Mouse (Mus musculus) adrenal gland, postnatal 14 days (tissue): Measurements from ENCODE around the gene Srm. TPM values are rescaled to one million over a fixed set of nuclear protein-coding genes. Genes with fewer than 3 reads are reported as not detected.

ENCODE experiments used
- DNase-seq: peaks from one replicate; pipeline ENCODE4 v3.0.0; 2021; ENCODE audit warnings: mixed read lengths
- long read RNA-seq, 2 experiments: library from polyadenylated mRNA; stranded (forward); transcript quantifications; one replicate each; pipeline ENCODE4 v2.0.0; 2021
- total RNA-seq: library from RNA; stranded (reverse); gene quantifications from 2 replicates; pipeline ENCODE4 v1.2.3, GENCODE M21; 2021

Gene Srm
- 69.7 and 92.4 TPM in 2 replicates for total RNA-seq
- long read RNA-seq, experiment 1, transcript Srm-201 (7 exons, 1,338 nt) = major isoform, 136 of 166 reads
- long read RNA-seq, experiment 1, partial matches to known transcripts = 20 of 166 reads
- long read RNA-seq, experiment 1, other reads (novel, unspliced or antisense) = 10 of 166 reads
- long read RNA-seq, experiment 2, transcript Srm-201 (7 exons, 1,338 nt) = major isoform, 93 of 123 reads
- long read RNA-seq, experiment 2, partial matches to known transcripts = 22 of 123 reads
- long read RNA-seq, experiment 2, other reads (novel, unspliced or antisense) = 8 of 123 reads

DNA sequence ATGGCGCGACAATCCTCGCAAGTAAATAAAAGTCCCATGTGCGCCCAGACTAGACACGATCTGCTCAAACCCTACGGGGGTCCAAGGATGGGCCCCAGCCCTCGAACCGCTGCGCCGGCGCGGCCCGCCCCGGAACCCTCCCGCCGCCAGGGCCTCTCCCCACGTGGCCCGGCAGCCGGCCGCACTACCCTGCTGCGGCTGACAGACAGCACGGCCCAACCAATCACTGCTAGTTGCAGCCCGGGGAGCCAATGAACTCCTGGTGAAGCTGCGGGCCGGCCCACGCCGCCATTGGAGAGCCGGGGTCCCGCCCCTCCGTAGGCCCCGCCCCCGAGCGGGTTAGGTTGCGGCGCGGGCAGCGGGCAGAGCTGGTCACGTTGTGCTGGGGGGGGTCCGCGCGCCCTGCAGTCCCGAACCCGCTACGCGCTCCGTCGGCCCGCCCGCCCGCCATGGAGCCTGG is at the start of gene Srm:
Srm (plus strand) TSS at position 333 of the 460 bp plus-strand sequence.
- peak; percentile 99 for DNase-seq

DNA sequence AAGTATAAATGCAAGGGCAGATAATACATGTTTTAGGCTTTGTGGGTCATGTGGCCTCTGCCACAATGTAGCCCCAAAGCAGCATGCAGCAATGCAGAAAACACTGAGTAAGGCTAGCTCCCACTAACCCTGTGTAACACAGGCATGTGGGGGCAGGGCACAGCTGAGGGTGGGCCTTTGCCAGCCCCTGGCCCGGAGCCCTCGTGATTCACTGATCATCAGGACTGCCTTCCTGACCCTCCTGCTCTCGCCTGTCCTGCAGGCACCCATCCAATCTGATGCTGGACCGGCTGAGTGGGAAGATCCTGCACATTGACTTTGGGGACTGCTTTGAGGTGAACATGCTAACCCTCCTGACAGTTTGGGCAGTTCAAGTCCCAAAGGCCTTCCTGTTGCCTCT is 42.2 kb upstream of the Srm start:
- DNase-seq = no peak

DNA sequence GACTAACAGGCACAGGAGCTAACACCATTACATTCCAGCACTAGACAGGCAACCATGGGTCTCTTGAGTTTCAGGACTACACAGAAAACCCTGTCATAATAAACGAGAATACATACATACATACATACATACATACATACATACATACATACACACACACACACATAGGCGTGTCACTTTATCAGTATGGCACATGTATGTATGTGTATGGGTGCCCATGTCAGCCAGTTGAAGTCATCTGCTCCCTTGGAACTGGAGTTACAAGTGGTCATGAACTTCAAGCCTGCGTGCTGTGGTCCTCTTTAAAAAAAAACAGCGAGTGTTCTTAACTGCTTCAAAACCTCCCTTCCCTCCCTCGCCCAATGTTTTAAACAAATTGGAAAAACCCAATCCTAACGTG is 33.5 kb upstream of the Srm start:
- DNase-seq = no peak

DNA sequence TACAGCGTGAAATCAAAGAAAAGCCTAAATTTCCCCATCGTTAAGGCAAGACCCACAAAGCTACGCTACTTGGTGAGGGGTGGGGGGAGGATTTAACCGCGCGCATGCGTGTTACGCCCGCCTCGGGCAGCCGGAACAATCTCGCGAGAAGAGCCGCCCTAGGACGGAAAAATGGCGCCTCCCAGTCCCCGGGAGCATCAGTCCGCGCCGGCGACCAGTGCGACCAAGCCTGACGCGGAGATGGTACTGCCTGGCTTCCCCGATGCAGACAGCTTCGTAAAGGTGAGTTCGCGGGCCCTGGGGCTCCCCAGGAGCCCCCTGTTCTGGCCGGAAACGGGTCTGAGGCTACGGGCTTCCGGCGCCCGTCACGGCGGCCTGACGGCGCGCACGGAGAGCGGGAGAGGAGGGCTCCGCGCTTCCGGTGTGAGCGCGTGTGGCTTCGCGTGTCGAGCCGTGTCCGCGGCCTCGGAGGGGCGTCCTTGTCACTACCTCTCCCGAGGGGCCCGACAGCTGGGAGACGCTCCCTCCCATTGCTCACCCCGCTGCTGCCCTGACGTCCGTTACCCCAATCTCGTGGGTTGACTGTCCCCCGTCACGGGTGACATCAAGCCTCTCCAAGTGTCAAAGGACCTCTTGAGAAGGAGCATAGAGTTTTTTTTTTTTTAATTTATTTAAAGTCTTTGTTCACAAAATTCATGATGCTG is 32.9 kb upstream of the Srm start, which contains the start of gene Exosc10:
Exosc10 (plus strand) TSS at position 133 of the 704 bp plus-strand sequence.
- DNase-seq = peak; percentile 94

DNA sequence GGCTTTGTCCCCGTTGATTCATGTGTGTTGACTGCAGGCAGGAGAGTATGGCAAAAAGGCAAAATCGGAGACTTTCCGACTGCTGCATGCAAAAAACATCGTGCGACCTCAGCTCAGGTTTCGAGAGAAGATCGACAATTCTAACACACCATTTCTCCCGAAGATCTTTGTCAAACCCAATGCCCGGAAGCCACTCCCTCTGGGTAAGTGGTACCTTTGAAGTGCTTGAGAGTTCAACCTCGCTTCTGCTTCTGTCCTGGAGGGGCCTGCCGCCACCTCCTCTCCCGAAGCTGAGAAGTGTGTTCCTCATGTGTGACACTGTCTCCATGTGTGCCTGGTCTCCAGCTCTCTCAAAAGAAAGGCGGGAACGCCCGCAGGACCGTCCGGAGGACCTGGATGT is 28.6 kb upstream of the Srm start:
- no peak for DNase-seq

DNA sequence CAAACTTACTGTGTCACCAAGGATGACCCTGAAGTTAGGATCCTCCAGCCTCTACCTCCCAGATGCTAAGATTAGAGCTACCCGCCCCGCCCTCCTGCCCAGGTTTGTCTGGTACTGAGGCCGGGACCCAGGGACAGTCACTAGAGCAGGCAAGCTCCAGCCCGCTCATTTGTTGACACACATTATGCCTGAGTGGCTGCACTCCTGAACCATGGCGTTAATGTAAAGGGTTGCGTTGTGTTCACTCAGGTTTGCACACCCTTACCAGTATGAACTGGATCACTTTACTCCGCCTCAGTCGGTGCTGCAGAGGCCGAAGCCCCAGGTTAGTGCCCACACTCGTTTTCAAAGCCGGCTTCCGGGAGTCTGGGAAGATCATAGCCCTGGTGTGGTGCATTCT is 27.7 kb upstream of the Srm start:
- no peak for DNase-seq

DNA sequence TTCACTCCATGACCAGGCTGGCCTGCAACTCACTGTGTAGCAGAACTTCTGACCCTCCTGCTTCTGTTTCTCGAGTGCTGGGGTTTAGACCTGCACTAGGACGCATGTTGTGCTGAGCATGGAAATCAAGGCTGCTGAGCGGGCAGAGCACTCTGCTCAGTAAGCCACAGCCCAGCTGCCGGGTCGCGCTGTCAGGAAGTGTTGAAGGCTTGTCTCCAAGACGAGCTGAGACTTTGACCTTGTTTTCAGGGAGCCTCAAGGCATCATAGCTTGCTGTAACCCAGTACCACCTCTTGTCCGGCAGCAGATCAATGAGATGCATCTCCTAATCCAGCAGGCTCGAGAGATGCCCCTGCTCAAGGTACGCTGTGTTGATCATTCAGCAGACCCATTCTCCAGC is 21.2 kb upstream of the Srm start:
- no peak for DNase-seq

DNA sequence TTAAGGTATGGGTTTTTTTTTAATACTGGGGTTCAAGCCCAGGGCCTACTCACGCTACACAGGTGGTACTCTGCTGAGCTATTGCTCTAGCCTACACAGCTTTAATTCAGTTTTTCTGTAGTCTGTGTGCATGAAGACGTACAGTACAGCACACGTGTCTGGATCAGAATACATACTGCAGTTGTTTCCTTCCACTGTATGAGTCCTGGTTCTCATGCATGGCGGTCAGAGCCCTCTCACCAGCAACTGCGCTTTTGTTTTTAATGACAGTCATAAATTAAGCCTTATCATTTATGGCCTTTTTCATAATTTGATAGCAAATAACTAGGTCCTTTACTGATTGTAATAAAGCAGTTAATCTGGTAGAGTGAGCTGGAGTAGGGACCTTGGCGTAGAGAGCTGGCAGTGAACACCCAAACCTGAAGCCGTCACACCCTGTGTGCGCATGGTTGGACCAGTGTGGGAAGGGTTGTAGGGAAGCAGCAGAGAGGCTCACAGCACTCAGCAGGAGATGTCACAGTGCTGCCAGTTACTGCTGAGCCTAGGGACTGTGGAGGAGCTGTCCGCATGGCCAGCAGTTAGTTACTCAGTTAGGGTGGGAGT is 20.5 kb upstream of the Srm start:
- no peak for DNase-seq

DNA sequence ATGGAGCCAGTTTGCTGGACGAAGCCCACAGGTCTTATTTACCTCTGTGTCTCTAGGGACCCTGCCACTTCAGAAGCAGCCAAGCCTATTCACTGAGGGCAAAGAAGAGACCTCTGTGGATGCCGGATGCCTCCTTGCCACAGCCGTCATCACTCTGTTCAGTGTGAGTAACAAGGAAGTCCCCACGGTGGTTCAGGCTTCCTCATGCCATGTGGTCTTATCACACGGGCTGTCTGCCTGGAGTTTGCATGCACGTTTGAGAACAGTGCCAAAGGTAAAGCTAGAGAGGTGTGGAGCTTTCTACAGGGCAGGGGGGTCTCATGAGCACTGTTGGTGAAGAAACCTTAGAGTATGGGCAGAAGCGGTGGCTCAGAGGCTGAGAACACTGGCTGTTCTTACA is 18.1 kb upstream of the Srm start:
- no peak for DNase-seq

DNA sequence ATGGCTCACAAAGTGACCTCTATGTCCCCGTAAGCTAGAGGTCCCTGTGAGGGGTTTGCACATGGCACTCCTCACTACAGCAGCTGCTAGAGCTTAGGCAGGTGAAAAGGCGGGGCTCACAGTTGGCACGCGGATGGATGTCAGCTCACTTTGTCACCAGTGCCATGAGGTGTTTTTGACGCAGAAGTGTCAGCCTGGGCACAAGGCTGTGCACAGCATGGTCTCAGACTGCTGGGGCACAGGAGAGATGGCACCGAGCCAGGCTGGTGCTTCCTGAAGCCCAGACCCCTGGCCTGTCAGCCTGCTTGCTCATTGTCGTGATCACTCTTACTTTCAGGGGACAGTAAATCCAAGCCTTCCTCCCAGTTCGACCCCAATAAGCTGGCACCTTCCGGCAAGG is 10.5 kb upstream of the Srm start:
- no peak for DNase-seq

DNA sequence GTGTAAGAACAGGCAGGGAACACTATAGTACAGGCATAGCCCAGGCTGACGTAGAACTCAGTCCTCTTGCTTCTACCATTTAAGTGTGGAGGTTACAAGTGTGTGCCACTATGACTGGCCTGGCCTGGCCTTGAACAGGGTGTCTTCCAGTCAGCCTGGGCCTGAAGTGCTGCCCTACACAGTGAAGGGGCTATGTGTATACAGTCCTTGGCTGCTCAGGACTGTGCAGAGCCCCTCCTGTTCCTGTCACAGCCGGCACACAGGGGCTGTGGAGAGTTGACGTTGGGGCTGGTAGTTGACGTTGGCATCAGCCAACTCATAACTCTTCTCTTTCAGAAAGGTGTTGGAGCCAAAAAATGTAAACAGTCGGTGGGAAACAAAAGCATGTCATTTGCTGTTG is 9.9 kb upstream of the Srm start:
- DNase-seq = no peak

DNA sequence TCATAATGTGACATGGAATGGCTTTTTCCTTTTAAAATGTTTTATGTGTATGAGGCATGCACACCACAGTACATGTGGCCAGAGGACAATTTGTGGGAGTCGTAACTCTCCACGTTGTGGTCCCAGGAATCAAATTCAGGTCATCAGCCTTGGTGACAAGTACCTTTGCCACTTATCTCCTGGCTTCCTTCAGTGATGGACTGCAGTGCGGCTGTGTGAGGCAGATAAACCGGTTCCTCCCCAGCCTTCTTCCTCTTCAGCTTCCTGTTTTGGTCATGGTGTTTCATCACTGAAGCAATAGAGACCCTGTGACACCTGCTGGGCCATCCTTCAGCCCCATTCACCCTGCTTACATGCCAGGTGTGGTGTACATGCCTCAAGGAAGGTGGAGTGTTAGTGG is 8.0 kb upstream of the Srm start:
- no peak for DNase-seq

DNA sequence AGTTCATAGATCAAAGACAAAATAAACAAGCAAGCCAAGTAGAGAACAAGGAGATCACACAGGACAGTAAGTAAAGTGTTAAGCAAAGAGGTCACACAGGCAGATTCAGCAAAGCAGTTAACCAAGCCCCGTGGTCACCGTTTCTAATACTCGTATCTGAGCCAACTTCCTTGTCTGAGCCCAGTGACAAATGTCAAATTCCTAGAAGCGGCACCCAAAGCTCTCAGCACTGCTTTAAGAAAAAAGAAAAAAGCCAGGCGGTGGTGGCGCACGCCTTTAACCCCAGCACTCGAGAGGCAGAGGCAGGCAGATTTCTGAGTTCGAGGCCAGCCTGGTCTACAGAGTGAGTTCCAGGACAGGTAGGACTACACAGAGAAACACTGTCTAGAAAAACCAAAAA is 4.7 kb upstream of the Srm start:
- DNase-seq = no peak

DNA sequence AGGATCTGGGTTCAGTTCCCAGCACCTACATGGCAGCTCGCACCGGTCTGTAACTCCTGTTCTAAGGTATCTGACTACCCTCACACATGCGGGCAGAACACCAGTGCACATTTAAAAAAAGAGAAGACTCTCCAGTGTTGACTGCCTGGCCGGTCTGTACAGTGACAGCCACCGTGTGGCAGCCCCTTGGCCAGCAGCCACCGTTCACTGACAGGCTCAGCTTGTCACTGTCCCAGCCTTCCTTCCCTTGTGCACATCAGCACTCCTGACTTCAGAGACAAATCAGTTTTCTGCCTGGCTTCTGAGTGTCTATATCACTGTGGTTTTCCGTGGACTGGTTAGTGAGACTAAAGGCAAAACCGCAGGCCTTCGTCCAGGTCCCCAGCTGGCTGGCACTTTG is 2.5 kb upstream of the Srm start:
- DNase-seq = no peak

DNA sequence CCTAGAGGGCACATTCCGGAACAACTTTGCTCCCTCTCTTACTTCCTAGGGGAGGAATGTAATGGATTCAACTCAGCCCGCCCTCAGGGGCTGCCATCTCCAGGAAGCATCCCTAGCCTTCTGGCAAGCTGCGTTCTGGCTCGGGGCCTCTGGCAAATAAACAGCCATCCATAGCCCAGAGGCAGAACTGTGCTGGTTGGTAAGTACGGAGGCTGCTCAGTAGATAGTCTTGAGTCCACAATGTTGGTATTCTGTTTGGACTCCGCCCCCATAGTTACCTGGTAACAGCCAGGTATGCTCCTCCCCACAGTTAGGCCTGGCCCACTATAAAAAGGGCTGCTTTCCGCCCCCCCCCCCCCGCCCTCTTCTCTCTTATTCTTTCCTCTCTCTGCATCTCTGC is 1.7 kb upstream of the Srm start:
- no peak for DNase-seq

DNA sequence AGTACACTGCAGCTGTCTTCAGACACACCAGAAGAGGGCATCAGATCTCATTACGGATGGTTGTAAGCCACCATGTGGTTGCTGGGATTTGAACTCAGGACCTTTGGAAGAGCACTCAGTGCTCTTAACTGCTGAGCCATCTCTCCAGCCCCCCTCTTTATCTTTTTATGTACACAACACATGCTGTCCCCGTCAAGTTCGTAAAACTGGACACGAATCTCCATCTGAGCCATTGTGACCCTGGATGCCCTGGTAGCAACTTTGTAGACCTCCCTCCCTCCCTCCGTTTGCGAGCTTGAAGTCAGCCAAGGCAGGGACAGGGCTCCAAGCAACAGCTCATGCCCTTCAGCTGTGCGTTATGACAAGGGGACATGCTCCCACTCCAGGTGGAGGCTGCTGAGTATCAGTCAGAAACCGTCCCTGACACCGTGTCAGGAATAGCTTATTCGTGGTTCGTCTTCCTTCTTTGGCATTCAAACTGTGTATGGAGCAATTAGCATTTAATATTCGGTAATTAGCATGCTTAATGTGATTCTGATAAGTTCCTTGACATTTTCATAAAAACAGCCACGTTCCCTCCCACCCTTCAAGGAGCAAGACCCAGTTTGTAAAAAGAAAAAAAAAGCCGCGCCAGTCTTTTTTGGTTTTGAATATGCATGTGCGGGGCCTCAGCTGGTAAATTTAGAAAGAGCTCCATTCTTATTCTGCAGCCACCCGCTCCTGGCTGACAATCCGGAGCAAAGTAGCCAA is 707 bp upstream of the Srm start:
- peak; percentile 44 for DNase-seq

DNA sequence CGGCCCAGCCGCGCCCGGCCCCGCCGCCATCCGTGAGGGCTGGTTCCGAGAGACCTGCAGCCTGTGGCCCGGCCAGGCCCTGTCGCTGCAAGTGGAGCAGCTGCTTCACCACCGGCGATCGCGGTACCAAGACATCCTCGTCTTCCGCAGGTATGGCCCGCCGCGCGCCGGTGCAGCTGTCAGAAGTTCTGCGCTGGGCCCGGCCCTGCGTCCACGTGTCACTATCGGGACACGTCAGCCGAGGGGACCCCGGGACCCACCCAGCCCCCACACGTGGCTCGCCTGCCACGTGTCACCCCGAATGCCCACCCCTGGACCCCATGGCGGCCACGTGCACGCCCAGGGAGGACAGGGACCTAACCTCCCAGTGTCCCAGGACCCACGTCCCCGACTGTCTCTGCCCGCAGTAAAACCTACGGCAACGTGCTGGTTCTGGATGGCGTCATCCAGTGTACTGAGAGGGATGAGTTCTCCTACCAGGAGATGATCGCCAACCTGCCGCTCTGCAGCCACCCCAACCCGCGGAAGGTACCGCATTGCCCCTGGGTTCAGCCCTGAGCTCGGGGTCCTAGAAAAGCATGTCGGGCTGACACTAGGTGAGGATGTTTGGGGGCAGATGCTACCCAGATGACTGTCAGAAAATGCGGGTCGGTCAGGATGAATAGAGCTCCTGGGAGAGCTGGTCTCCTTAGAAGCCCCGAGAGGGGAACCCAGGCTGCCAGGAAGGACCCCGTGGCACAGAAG is 506 bp downstream of the Srm start:
- peak; percentile 61 for DNase-seq

DNA sequence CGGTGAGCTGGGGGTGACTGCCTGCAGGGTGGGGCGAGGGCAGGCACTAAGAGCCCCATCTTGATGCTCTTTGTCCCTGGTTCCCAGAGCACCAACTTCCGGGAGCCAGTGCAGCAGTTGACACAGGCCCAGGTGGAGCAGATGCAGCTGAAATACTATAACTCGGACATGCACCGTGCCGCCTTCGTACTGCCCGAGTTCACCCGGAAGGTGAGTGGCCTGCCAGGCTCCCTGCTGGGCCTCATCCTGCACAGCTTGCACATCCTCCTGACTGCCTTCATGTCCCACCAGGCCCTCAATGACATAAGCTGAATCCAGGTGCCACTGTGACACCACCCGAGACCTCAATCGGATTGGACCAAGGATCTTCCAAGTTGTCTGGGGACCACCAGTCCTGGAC is 2.7 kb downstream of the Srm start:
- no peak for DNase-seq

DNA sequence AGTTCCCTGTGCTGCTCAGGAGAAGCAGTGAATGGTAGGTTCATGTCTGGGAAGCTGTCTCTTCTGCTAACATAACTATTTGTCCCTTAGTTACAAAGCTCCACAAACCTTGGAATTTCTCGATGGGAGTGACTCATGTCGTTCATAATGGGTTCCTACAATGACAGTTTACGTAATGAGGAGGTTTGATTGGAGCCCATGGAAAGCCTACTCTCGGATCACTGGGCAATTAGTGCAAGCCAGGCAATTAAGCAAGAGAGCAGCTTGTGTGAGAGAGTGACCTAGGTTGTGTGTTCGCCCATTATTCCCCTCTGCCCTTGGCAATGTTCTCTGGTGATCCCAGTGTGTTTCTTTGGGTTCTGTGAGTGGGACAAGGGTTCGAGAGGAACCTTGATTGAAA is 4.6 kb downstream of the Srm start:
- DNase-seq = no peak

DNA sequence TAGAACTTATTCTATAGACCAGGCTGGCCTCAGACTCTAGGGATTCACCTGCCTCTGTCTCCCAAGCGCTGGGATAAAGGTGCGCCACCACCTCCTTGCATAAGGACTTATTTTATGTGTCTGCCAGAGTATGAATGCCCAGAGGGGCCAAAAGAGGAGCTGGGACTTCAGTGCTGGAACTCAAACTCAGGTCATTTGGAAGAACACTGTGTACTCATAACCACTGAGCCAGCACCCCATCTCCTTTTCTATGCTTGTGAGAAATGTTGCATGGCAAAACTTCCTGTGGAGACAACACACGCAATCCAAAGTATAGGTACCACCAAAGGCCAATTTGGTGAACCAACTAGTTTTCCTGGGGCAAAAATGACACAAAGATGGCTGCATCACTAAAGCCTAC is 5.4 kb downstream of the Srm start:
- no peak for DNase-seq

DNA sequence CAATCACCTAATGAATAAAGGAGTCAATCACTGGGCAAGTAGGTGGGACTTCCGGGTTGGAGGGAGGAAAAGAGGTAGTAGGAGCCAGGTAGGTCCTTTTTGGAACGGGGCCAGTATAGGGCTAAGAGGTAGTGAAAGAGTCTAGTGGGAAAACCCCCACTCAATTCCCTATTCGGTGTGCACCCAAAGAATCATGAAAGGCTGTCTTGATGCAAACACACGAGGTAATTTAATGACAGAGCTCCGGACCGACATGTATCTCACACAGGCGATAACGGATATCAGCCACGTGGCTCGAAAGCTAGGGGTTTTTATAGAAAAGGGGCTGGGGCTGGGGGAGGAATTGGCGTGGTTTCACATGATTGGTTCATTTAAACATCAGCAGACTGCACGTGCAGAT is 7.5 kb downstream of the Srm start:
- DNase-seq = no peak

DNA sequence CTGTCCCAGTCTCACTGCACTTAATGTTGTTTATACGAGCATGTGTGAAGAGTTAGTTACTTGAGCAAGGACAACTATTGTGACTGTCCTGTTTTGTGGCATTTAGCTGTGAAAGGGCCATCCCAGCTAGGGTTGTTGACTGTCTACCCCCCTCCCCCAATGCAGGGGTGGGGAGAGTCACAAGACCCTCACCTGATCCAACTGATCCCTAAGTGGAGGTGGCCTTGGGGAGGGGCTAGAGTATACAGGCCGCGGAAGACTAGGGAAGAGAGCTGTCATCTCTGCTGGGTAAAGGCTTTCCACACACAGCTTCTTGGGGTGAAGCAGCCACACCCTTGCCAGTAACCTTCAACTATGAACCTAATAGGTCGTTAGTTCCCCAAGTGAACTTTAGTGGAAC is 9.0 kb downstream of the Srm start:
- no peak for DNase-seq
